11 mouse cellular contexts compared by ENCODE assay signal in genomic region chr10:68231385-68232182, GRCm38 (mm10). TPM values are rescaled to one million over a fixed set of nuclear protein-coding genes. Genes with fewer than 3 reads are reported as not detected.
DNase-seq lines count a peak whose midpoint lies in the region; ATAC-seq and TF ChIP-seq lines count a peak whose summit lies in the region.
"Had no signal": no experiment of that assay in that cellular context is flagged by ENCODE, and none has a peak within 500 bp of the region (broad histone marks: within the 10 kb centered on the region; RNA-seq: fewer than 3 reads in every experiment).

No protein-coding gene starts in this region.

- TF ChIP-seq CTCF in testis, adult 2 months (IDR thresholded peaks at IDR 0.05; ENCODE audit: control insufficient read depth, insufficient read depth, insufficient replicate concordance, low read depth, low read length): no peak
- no peak for TF ChIP-seq CTCF in forebrain, postnatal 0 days (IDR thresholded peaks at IDR 0.05; ENCODE audit: low read depth)

- H3K4me2 ChIP-seq in hindbrain, embryonic 16.5 days (ENCODE audit: low read length): no peak overlapping the region
- H3K4me2 ChIP-seq in hindbrain, embryonic 12.5 days (replicated peaks): no peak overlapping the region
- H3K4me2 ChIP-seq in liver, embryonic 11.5 days: peak overlapping the region; percentile 26
- H3K4me2 ChIP-seq in forebrain, postnatal 0 days (ENCODE audit: low read depth): no peak overlapping the region
- H3K4me2 ChIP-seq: neural tube, embryonic 12.5 days had no signal

- DNase-seq in testis, postnatal 14 days (ENCODE audit: low spot score): no peak
- DNase-seq in liver, embryonic 11.5 days (ENCODE audit: low spot score): no peak
- DNase-seq in forebrain, postnatal 0 days: no peak
- DNase-seq in urinary bladder, postnatal 25 days (ENCODE audit: low spot score): no peak
- DNase-seq: cerebellum, postnatal 36 days; left cerebral cortex, postnatal 4 days; right cerebral cortex, adult 18-20 months had no signal

- no peaks in the 10 kb centered on the region for H3K27me3 ChIP-seq in hindbrain, embryonic 16.5 days (replicated peaks; ENCODE audit: control insufficient read depth, insufficient read depth, low read length)
- H3K27me3 ChIP-seq in hindbrain, embryonic 12.5 days: no peaks in the 10 kb centered on the region
- H3K27me3 ChIP-seq in testis, adult 2 months (ENCODE audit: control insufficient read depth, insufficient read depth, low read length): no peaks in the 10 kb centered on the region
- no peaks in the 10 kb centered on the region for H3K27me3 ChIP-seq in liver, embryonic 11.5 days (replicated peaks; ENCODE audit: control insufficient read depth, insufficient read depth, low read length)
- no peaks in the 10 kb centered on the region for H3K27me3 ChIP-seq in forebrain, postnatal 0 days (ENCODE audit: insufficient read depth, low read length)
- H3K27me3 ChIP-seq: neural tube, embryonic 12.5 days had no signal

- 0 out of 2 replicates have a peak, but pooled peaks have one; percentile 40 for ATAC-seq in hindbrain, embryonic 16.5 days
- ATAC-seq in hindbrain, embryonic 12.5 days (ENCODE audit: low FRiP score): no peak
- peak; percentile 56 for ATAC-seq in liver, embryonic 11.5 days (replicated peaks; ENCODE audit: low FRiP score)
- ATAC-seq in forebrain, postnatal 0 days: no peak

- no peak for TF ChIP-seq POLR2A in testis, adult 2 months (IDR thresholded peaks at IDR 0.05; ENCODE audit: control insufficient read depth, low read depth, low read length)

- no peaks in the 10 kb centered on the region for H3K4me1 ChIP-seq in hindbrain, embryonic 16.5 days (ENCODE audit: control insufficient read depth, insufficient read depth, low read depth, low read length)
- 0 out of 2 replicates have a peak, but pooled peaks cover 4% of the 10 kb centered on the region for H3K4me1 ChIP-seq in hindbrain, embryonic 12.5 days
- no peaks in the 10 kb centered on the region; the same call in 1 of the 2 replicates for H3K4me1 ChIP-seq in testis, adult 2 months (ENCODE audit: control insufficient read depth, insufficient read depth, low read length)
- H3K4me1 ChIP-seq in liver, embryonic 11.5 days (replicated peaks; ENCODE audit: control insufficient read depth, insufficient read depth, low read length): peaks cover 6% of the 10 kb centered on the region
- no peaks in the 10 kb centered on the region for H3K4me1 ChIP-seq in forebrain, postnatal 0 days (ENCODE audit: insufficient read depth)
- H3K4me1 ChIP-seq: neural tube, embryonic 12.5 days had no signal

- H3K4me3 ChIP-seq in hindbrain, embryonic 16.5 days (ENCODE audit: low read length): no peak overlapping the region
- H3K4me3 ChIP-seq in hindbrain, embryonic 12.5 days: no peak overlapping the region
- peak overlapping the region; percentile 6 for H3K4me3 ChIP-seq in testis, adult 2 months (ENCODE audit: control insufficient read depth, low read depth, low read length)
- H3K4me3 ChIP-seq in liver, embryonic 11.5 days (ENCODE audit: low read depth, low read length): no peak overlapping the region
- H3K4me3 ChIP-seq in forebrain, postnatal 0 days (ENCODE audit: low read depth, low read length): no peak overlapping the region
- H3K4me3 ChIP-seq: neural tube, embryonic 12.5 days had no signal

- no peak overlapping the region for H3K9ac ChIP-seq in hindbrain, embryonic 16.5 days (ENCODE audit: low read depth, low read length)
- H3K9ac ChIP-seq in hindbrain, embryonic 12.5 days: no peak overlapping the region
- H3K9ac ChIP-seq in liver, embryonic 11.5 days (ENCODE audit: low read depth, low read length): no peak overlapping the region
- H3K9ac ChIP-seq in forebrain, postnatal 0 days: no peak overlapping the region
- H3K9ac ChIP-seq: neural tube, embryonic 12.5 days had no signal

- 73% methylated on average over 18 of the region's 18 CpGs for WGBS in hindbrain, embryonic 16.5 days
- 68% methylated on average over 18 of the region's 18 CpGs for WGBS in hindbrain, embryonic 12.5 days
- 47% methylated on average over 18 of the region's 18 CpGs for WGBS in liver, embryonic 11.5 days
- 80% methylated on average over 18 of the region's 18 CpGs for WGBS in forebrain, postnatal 0 days

- H3K36me3 ChIP-seq in hindbrain, embryonic 16.5 days (ENCODE audit: control insufficient read depth, insufficient read depth, low read length): peaks cover 2% of the 10 kb centered on the region; the same call in 1 of the 2 replicates
- H3K36me3 ChIP-seq in hindbrain, embryonic 12.5 days: 0 out of 2 replicates have a peak, but pooled peaks cover 10% of the 10 kb centered on the region
- H3K36me3 ChIP-seq in testis, adult 2 months (ENCODE audit: control insufficient read depth, insufficient read depth, low read length): no peaks in the 10 kb centered on the region
- H3K36me3 ChIP-seq in liver, embryonic 11.5 days (ENCODE audit: control insufficient read depth, insufficient read depth, low read length): peaks cover 3% of the 10 kb centered on the region; the same call in 1 of the 2 replicates
- no peaks in the 10 kb centered on the region; the same call in 1 of the 2 replicates for H3K36me3 ChIP-seq in forebrain, postnatal 0 days (ENCODE audit: insufficient read depth)

- H3K9me3 ChIP-seq in hindbrain, embryonic 16.5 days (ENCODE audit: control insufficient read depth, low read length): no peaks in the 10 kb centered on the region
- no peaks in the 10 kb centered on the region for H3K9me3 ChIP-seq in hindbrain, embryonic 12.5 days (replicated peaks)
- no peaks in the 10 kb centered on the region for H3K9me3 ChIP-seq in liver, embryonic 11.5 days (ENCODE audit: control insufficient read depth, low read length)
- no peaks in the 10 kb centered on the region for H3K9me3 ChIP-seq in forebrain, postnatal 0 days (ENCODE audit: low read length)
- H3K9me3 ChIP-seq: neural tube, embryonic 12.5 days had no signal

- no peak overlapping the region for H3K27ac ChIP-seq in hindbrain, embryonic 16.5 days (ENCODE audit: low read depth, low read length)
- no peak overlapping the region for H3K27ac ChIP-seq in hindbrain, embryonic 12.5 days
- no peak overlapping the region for H3K27ac ChIP-seq in testis, adult 2 months (ENCODE audit: control insufficient read depth, insufficient read depth, low read depth, low read length)
- H3K27ac ChIP-seq in liver, embryonic 11.5 days (ENCODE audit: low read depth, low read length): peak overlapping the region; percentile 56; the same call in 1 of the 2 replicates
- H3K27ac ChIP-seq in forebrain, postnatal 0 days (ENCODE audit: low read depth, low read length): no peak overlapping the region
- H3K27ac ChIP-seq: neural tube, embryonic 12.5 days had no signal

RNA-seq across cellular contexts. Expression of gene Arid5b, which starts 47.0 kb away (rescaled TPM):
- polyA plus RNA-seq in hindbrain, embryonic 16.5 days (2015; fragmentation: Nextera tagmentation; extraction: Ambion mirVana): 16.6 TPM in 2 replicates
- 27.8 and 28.2 TPM in 2 replicates for polyA plus RNA-seq in hindbrain, embryonic 12.5 days (2016; fragmentation: Nextera tagmentation; extraction: Ambion mirVana)
- 4.9 and 5.1 TPM in 2 replicates for polyA plus RNA-seq in testis, adult 2 months (2012; rRNA removed)
- polyA plus RNA-seq in liver, embryonic 11.5 days (2014; fragmentation: Nextera tagmentation; extraction: Ambion mirVana): 11.9 and 15.3 TPM in 2 replicates
- 13.7 and 14.3 TPM in 2 replicates for total RNA-seq in forebrain, postnatal 0 days (2014; rRNA removed)
- 8.6 and 14.5 TPM in 2 replicates for polyA plus RNA-seq in forebrain, postnatal 0 days (2015; fragmentation: Nextera tagmentation; extraction: Ambion mirVana)

Comparison
In these comparisons a context has a peak if more than half of its experiments do, and no peak if none do; other contexts are left out.
1. ATAC-seq: peak in hindbrain, embryonic 16.5 days (single experiment) and liver, embryonic 11.5 days (single experiment); none in hindbrain, embryonic 12.5 days (single experiment) and forebrain, postnatal 0 days (single experiment).